Mouse (Mus musculus): ENCODE results near the gene Gm49510.

GRCm38 (mm10) chr15:78896149-78896548, 3.3 kb upstream of the Gm49510 start:
- TF ChIP-seq CTCF (IDR thresholded peaks at IDR 0.05; ENCODE audit: insufficient read depth, low read length) = no peak
- peak; percentile 9; the same call in 1 of the 2 replicates for TF ChIP-seq POLR2A (IDR thresholded peaks at IDR 0.05; ENCODE audit: borderline replicate concordance, extremely low read depth, low read depth, low read length)

Data from lung, adult 2 months (tissue).